19 mouse cellular contexts compared by ENCODE assay signal in genomic region chr7:144389704-144390103, GRCm38 (mm10).
"Had no signal": no experiment of that assay in that cellular context is flagged by ENCODE, and none has a peak within 500 bp of the region (broad histone marks: within the 10 kb centered on the region; RNA-seq: fewer than 3 reads in every experiment).

No protein-coding gene starts in this region.

- H3K27ac ChIP-seq: midbrain, embryonic 10.5 days; midbrain, embryonic 12.5 days; neural tube, embryonic 13.5 days; neural tube, embryonic 15.5 days; stomach, embryonic 15.5 days had no signal

- H3K4me3 ChIP-seq: midbrain, embryonic 10.5 days; midbrain, embryonic 12.5 days; myocyte; neural tube, embryonic 13.5 days; neural tube, embryonic 15.5 days; stomach, embryonic 15.5 days had no signal

- H3K36me3 ChIP-seq: midbrain, embryonic 10.5 days; midbrain, embryonic 12.5 days; neural tube, embryonic 13.5 days; neural tube, embryonic 15.5 days; stomach, embryonic 15.5 days had no signal

- DNase-seq: lung, adult 18-20 months; lung, embryonic 14.5 days; lung, postnatal 10 days; lung, postnatal 4 days; midbrain, embryonic 14.5 days; retina, postnatal 1 day; right cerebral cortex, adult 18-20 months; right cerebral cortex, postnatal 25 days; right cerebral cortex, postnatal 4 days; thymus, adult 18-20 months; thymus, postnatal 14 days; thymus, postnatal 36 days had no signal

- H3K4me2 ChIP-seq: lung, embryonic 14.5 days; midbrain, embryonic 12.5 days; neural tube, embryonic 13.5 days; neural tube, embryonic 15.5 days; stomach, embryonic 15.5 days had no signal

- H3K9ac ChIP-seq: lung, embryonic 14.5 days; midbrain, embryonic 12.5 days; neural tube, embryonic 13.5 days; neural tube, embryonic 15.5 days; stomach, embryonic 15.5 days had no signal

- H3K9me3 ChIP-seq: midbrain, embryonic 10.5 days; midbrain, embryonic 12.5 days; neural tube, embryonic 13.5 days; neural tube, embryonic 15.5 days; stomach, embryonic 15.5 days had no signal

- H3K4me1 ChIP-seq: midbrain, embryonic 12.5 days; stomach, embryonic 15.5 days had no signal

- ATAC-seq: midbrain, embryonic 16.5 days had no signal

- H3K27me3 ChIP-seq: midbrain, embryonic 12.5 days; neural tube, embryonic 13.5 days; neural tube, embryonic 15.5 days; stomach, embryonic 15.5 days had no signal
